Mouse (Mus musculus) splenic B cell, adult 2 months (primary cell): ENCODE measurements at regions not wholly inside any gene's neighbourhood (a gene's known extent, or its start where the extent isn't known, plus 50 kb on each side); places are given as distances from the start of the nearest gene placed in this dataset.
"Not testable (repeated sequence)": the region's sequence is repeated elsewhere in the genome, so short reads cannot be mapped to it uniquely, and the experiment has no call there.

Experiments
- DNase-seq: peaks from one replicate; pipeline ENCODE4 v3.0.0-alpha.2; 2011; ENCODE audit warnings: low read depth, low spot score
- H3K27me3 ChIP-seq: 2 replicates; pipeline ENCODE4 v1.6.1; 2012; ENCODE audit warnings: mild to moderate bottlenecking, low read length, moderate library complexity, mixed read lengths; ENCODE audit not compliant: control insufficient read depth, poor library complexity, insufficient read depth, severe bottlenecking
- H3K36me3 ChIP-seq: 2 replicates; pipeline ENCODE4 v1.6.1; 2012; ENCODE audit warnings: mild to moderate bottlenecking, low read length, moderate library complexity, mixed read lengths; ENCODE audit not compliant: control insufficient read depth, poor library complexity, insufficient read depth, severe bottlenecking

DNA sequence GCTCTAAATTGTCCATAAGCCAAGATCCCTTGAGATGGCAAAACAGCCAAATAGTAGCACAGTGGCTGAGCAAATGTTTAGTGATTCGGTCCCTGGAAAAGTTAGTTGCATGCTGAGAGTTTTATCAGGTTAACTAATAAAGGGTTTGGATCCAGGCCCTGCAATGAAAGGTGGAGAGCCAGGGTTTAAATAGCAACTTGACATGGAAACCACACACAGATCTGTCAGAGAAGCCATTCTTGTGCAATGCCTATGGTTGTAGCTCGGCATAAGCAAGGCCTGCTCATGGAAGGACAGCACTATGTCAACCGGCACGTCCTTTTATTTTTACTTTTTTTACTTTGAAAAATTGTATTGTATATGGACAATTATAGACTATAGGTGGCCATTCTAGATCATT is 92.3 kb downstream of the Dusp6 start:
- Histone ChIP-seq H3K36me3 (no peaks in the 10 kb centered on the region), H3K27me3 (no peaks in the 10 kb centered on the region)
- DNase-seq = no peak

DNA sequence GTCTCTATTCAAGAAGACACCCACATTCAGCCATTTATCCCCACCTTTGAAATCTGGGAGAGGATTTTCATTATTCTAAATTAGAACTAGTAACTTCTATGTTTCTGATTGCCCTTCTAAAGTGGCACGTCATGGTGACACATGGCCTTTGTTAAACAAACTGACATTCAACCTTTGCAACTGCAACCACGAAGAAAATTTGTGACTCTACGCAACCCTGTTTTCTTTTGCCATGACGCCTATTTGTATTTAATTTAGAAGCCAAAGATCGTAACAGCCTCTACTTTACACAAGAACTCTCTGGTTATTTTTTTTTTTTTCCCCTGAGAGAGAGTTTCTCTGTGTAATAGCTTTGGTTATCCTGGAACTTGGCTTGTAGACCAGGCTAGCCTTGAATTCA is 93.2 kb downstream of the Dusp6 start:
- Histone ChIP-seq H3K36me3 (no peaks in the 10 kb centered on the region), H3K27me3 (no peaks in the 10 kb centered on the region)
- DNase-seq = no peak

DNA sequence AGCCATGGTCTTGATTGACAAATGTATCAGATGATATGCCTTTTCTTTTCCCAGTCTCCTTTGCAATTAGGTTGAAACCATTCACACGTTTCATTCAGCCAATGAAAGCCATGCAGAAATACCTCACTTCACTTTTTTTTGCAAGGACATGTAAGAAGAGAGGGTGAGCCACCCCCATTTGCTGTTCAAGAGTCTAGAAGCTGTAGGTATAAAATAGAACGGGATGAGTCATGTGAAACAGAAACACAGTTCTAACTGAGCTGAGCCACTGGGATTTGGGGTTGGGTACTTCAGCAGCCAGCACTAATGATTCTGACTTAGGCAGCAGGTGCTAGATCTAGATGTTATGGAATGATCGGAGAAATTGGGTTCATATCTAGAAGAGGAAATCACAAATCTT is 93.9 kb downstream of the Dusp6 start:
- DNase-seq = no peak
- Histone ChIP-seq H3K27me3 (no peaks in the 10 kb centered on the region), H3K36me3 (no peaks in the 10 kb centered on the region)

DNA sequence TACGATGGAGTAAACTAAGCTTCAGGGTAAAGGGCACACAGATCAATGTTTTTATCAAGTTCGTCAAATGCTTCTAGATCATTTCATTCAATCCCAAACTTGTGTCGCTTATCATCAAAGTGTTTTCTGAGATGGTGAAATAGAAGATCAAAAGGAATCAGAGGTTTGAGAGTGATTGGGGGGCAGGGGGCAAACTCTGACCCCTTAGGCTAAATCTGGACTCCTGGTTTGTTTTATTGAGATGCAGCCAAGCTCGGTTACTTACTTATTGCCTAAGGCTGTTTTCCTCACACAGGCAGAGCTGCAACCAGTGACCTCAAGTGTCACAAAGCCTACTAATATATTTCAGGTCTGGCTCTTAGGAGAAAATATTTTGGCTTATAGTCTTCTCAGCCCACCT is 94.3 kb downstream of the Dusp6 start:
- Histone ChIP-seq H3K36me3 (no peaks in the 10 kb centered on the region), H3K27me3 (no peaks in the 10 kb centered on the region)
- DNase-seq = no peak

DNA sequence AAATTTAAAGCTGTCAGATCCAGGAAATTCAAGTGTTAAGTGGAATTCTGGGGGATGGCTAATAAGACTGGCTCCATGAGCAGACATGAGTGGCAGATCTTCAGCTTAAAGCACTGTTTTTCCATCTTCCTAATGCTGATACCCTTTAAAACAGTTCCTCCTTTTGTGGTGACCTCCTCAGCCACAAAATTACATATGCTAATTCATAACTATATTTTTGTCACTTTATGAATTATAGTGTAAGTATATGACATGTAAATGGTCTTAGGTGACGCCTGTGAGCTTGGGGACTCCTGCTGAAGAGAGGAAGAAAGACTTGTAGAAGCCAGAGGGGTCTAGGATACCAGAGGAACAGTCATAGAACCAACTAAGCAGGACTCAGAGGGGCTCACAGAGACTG is 95.2 kb downstream of the Dusp6 start:
- Histone ChIP-seq H3K27me3 (no peaks in the 10 kb centered on the region), H3K36me3 (no peaks in the 10 kb centered on the region)
- DNase-seq = peak; percentile 37

DNA sequence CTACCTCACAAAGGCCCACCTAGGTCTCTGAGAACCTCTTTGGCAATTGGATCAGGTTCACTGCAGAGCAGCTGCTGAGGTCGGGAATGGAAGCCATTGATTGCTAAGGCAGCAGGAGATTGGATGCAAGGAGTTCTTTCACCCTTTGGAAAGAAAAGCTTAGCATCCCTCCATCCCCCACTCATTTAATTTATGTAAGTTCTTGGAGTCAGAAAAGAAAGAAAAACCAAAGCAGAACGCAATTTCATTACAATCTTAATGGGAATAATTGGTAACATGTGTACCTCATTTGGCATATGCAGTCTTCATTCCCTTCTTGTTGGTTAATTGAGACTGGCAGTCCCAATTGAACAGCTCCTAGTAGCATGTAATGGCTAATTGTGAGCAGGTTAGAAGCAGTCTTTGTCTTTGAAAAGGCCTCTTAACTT is 96.4 kb downstream of the Dusp6 start:
- DNase-seq = no peak
- H3K27me3 ChIP-seq = no peaks in the 10 kb centered on the region
- no peaks in the 10 kb centered on the region for H3K36me3 ChIP-seq

DNA sequence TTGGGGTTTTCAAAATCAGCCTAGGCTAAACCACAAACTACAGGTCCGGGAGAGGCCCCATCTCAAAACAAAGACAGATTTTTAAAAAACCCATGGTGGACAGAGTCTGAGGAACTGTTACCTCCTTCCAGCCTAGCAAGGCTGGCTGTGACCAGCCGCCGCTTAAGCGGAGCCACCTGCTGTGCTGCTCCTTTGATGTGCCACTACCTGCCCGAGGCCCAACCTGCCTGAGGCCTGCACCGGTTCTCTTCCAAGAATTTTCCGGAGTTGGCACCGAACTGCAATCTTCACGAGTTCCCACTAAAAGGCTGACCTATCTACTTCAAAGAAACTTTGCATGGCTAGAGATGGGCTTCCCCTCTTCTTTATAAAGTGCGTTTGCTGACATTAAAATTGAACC is 97.6 kb downstream of the Dusp6 start:
- H3K36me3 ChIP-seq, H3K27me3 ChIP-seq, DNase-seq: not testable (repeated sequence)

DNA sequence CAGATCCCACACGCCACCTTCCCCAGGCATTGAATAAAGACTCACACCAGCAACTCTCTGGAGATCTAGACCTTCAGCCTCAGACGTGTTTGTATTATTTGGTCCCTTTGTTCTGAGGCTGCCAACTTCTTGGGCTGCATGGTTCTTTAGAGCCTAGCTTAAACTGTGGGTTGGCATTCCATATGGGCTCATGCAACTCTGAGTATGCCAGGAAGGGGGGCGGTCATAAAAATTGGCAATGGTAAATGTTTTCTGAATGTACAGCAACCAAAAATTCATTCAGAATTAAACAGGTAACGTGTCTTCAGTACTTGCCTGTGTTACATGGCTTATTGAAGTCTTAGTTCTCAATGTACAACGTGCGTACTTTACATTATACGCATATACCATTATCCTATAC is 103.1 kb downstream of the Dusp6 start:
- DNase-seq = no peak
- H3K27me3 ChIP-seq = no peaks in the 10 kb centered on the region

DNA sequence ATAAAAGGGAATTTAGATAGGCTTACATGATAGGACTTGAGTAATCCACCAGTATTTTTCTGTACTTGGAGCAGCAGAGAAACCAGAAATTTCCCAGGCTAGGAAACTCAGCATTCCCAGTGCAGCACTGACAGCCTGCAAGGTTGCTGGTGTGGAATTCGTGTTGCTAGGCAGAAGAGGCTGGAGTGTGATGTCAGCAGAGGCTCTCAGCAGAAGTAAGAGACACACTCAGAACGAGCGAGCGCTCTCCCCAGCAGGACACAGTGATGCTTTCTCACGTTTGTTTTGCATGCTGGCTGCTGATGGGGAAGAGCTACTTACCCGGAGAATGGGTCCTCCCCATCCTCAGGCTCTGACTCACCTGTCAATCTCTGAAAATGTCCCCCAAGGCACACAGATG is 104.7 kb downstream of the Dusp6 start:
- no peaks in the 10 kb centered on the region for H3K36me3 ChIP-seq
- no peak for DNase-seq
- no peaks in the 10 kb centered on the region for H3K27me3 ChIP-seq

More for the DNA sequence above, 103.1 kb downstream of the Dusp6 start:
- no peaks in the 10 kb centered on the region for H3K36me3 ChIP-seq

DNA sequence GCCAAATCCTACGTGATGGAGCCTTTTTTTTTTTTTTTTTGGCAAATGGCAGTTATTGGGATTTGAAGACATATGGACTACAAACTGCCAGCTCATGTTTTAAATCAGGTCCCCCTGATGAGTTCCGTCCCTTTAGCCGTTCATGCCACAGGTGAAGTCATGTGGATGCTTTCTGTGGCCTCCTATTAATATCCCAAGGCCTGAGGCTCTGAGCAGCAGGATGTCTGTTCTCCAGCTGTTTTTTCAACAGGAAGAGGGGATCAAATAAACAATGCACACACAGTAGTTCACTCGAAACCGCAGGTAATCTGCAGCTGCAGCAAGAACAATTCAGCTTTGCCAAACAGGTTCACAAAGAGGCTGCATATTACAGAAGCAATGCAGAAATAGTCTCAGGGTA is 112.1 kb downstream of the Dusp6 start:
- DNase-seq = no peak
- Histone ChIP-seq H3K27me3 (no peaks in the 10 kb centered on the region), H3K36me3 (no peaks in the 10 kb centered on the region)

DNA sequence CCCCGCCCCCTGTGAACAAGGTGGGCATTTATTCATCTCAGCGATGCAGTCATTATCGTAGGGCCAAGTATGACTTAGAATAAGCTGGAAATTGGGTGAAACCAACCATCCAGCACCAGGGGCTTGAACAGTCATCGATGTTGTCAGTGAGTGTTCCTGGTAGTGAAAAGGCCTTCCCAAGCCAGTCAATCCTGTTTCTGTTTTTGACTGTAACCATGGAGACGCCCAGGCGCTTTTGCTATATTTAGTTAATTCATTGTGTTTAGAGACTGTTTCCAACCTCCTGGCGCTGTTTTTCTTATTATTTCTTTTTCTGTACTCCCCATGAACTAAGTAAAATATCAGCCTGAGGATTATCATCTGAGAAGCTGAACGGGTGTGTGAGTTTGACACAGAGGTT is 113.4 kb downstream of the Dusp6 start:
- no peak for DNase-seq

DNA sequence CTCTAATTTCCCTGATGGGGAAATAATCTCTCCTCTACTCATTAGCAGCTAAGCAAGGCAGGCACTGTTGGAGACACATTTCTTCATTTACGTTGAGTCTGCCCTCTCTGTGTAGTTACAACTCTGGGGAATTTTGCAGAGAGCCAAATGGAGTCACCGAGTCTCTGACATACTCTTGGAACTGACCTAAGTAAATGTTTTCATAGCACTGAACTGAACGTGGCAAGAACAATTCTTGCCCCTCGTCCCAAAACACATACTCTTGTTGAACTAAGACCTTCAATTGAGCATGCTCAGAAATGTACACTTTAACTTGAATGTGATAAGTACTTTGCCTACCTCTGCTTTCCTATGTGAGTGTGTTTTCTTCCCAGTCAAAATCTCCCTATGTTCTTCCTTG is 114.5 kb downstream of the Dusp6 start:
- DNase-seq = no peak
- Histone ChIP-seq H3K36me3 (no peaks in the 10 kb centered on the region), H3K27me3 (no peaks in the 10 kb centered on the region)

More for the DNA sequence above, 113.4 kb downstream of the Dusp6 start:
- no peaks in the 10 kb centered on the region for H3K27me3 ChIP-seq
- no peaks in the 10 kb centered on the region for H3K36me3 ChIP-seq

DNA sequence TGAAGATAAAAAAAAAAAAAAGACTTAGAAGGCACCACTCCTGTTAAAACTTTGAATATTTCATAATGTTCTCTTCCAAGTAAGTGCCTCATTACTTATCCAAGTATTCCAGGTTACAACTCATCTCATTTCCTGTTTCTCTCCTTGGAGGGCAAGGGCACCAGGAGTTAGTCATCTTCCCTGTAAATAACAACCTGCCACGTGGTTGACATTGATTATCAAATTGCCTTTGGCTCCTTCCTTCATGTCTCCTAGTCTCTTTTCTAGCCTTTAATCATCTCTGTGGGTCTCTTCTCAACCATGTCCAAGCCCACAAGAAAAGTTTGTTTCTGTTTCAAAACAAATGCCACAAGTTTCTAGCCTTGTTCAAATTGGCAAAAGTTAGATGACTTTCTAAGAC is 116.1 kb downstream of the Dusp6 start:
- Histone ChIP-seq H3K36me3 (no peaks in the 10 kb centered on the region), H3K27me3 (no peaks in the 10 kb centered on the region)
- no peak for DNase-seq

DNA sequence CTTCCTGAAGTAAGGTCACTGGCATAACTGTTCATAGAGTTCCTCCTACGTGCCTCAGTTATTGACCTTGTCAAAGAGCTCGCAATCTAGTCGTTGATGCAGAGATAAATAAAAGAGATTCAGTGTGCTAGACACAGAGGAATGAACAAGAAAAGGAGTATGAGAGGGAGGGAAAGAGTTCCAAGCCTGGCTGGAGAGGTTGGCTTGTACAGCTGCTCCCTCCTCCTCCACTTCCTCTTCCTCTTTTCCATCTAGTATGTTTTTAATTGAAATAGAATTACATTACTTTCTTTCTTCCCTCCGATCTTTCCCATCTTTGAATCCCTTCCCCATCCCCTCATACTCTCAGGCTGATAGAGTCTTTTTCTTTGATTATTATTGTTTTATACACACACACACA is 117.1 kb downstream of the Dusp6 start:
- DNase-seq = no peak
- no peaks in the 10 kb centered on the region for H3K36me3 ChIP-seq
- no peaks in the 10 kb centered on the region for H3K27me3 ChIP-seq

DNA sequence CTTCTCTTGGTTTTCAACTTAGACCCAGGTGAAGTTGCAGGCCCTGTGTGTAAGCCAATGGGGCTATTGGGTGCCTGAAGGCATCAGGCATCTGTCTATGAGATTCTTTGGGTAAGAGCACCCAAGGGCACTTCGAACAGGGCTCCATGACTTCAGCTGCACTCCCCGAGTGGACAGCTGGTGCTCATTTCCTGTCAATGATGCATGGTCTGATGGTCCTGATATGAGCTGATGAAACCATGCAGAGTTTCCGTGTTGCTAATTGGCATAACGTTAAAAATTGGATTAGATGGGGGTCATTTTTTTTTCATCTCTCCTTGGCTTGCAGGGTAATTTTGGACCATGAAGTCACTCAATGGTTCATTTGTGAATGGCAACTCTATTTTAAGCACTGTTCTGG is 120.0 kb downstream of the Dusp6 start:
- H3K27me3 ChIP-seq = no peaks in the 10 kb centered on the region
- no peaks in the 10 kb centered on the region for H3K36me3 ChIP-seq
- peak; percentile 19 for DNase-seq

DNA sequence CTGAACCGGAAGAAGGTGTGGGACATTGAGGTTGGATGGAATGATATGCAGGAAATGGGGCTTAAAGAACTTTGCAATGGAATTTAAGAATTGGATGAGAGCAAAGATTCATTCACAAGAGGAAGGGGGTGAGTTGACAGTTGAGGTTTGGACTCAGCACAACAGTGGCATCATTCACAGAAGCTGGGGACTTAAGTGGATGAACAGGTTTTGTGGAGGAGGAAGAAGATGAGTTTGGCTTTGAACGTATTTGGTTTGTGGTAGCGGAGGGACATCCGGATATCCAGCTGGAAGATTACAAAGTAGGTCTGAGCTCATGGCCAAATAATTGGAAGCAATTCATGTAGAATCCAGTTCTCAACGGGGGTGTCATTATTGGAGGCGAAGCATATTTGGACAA is 121.3 kb downstream of the Dusp6 start:
- DNase-seq = no peak
- Histone ChIP-seq H3K36me3 (no peaks in the 10 kb centered on the region), H3K27me3 (no peaks in the 10 kb centered on the region; the same call in 1 of the 2 replicates)
